Mouse (Mus musculus) kidney, embryonic 14.5 days (tissue): ENCODE results near the gene Vmn1r101. TPM values are rescaled to one million over a fixed set of nuclear protein-coding genes. Genes with fewer than 3 reads are reported as not detected.
"Not testable (repeated sequence)": the region's sequence is repeated elsewhere in the genome, so short reads cannot be mapped to it uniquely, and the experiment has no call there.

Experiments used
- ATAC-seq: fragments of 200-750 bp; cut with Nextera tagmentation; 2 replicates; pipeline ENCODE4 v1.8.0; 2017; ENCODE audit warnings: moderate number of reproducible peaks, mild to moderate bottlenecking, moderate TSS enrichment, moderate library complexity; ENCODE audit not compliant: low FRiP score, low TSS enrichment
- H3K27ac ChIP-seq: fragments of 300-500 bp; sonication (generic); 2 replicates; pipeline ENCODE4 v1.5.1; 2014; ENCODE audit warnings: low read depth, mild to moderate bottlenecking, low read length, moderate library complexity, mixed read lengths
- H3K27me3 ChIP-seq: fragments of 300-500 bp; sonication (generic); 2 replicates; pipeline ENCODE4 v1.6.1; 2014; ENCODE audit warnings: mild to moderate bottlenecking, low read length; ENCODE audit not compliant: control insufficient read depth, insufficient read depth
- H3K36me3 ChIP-seq: fragments of 300-500 bp; sonication (generic); 2 replicates; pipeline ENCODE4 v1.6.1; 2014; ENCODE audit warnings: low read length, mixed read lengths; ENCODE audit not compliant: control insufficient read depth, insufficient read depth
- H3K4me1 ChIP-seq: fragments of 300-500 bp; sonication (generic); 2 replicates; pipeline ENCODE4 v1.6.1; 2014; ENCODE audit warnings: low read length, mixed read lengths; ENCODE audit not compliant: control insufficient read depth, insufficient read depth
- H3K4me2 ChIP-seq: fragments of 300-500 bp; sonication (generic); replicated peaks from 2 replicates; pipeline ENCODE4 v1.6.1; 2014; ENCODE audit warnings: low read depth, mild to moderate bottlenecking, low read length
- H3K4me3 ChIP-seq: fragments of 300-500 bp; sonication (generic); 2 replicates; pipeline ENCODE4 v1.5.1; 2014; ENCODE audit warnings: mild to moderate bottlenecking, low read length
- H3K9ac ChIP-seq: fragments of 300-500 bp; sonication (generic); 2 replicates; pipeline ENCODE4 v1.6.1; 2014; ENCODE audit warnings: low read depth, mild to moderate bottlenecking, low read length, moderate library complexity
- H3K9me3 ChIP-seq: fragments of 300-500 bp; sonication (generic); 2 replicates; pipeline ENCODE4 v1.6.1; 2016; ENCODE audit warnings: low read length; ENCODE audit not compliant: control insufficient read depth
- WGBS: fragments of 180-500 bp; shearing (Covaris S2); extraction: QIAGEN DNeasy Blood & Tissue Kit; methylation state at CpG from one replicate; pipeline ENCODE4 v1.1.7; 2014; 5-methylcytosine and 5-hydroxymethylcytosine counted together
- polyA plus RNA-seq: library from polyadenylated mRNA; unstranded; fragments of >200 nt; fragmentation: Nextera tagmentation; extraction: Ambion mirVana; gene quantifications from 2 replicates; pipeline ENCODE4 v1.2.1, GENCODE M21; 2014

The Vmn1r101 gene
- polyA plus RNA-seq: not detected in 2 replicates

- H3K9ac ChIP-seq, H3K9me3 ChIP-seq, H3K36me3 ChIP-seq, ATAC-seq, H3K4me2 ChIP-seq, H3K27ac ChIP-seq, H3K4me1 ChIP-seq, H3K27me3 ChIP-seq, H3K4me3 ChIP-seq: not testable (repeated sequence)
- no CpG with 5 or more reads among the region's 2 CpGs for WGBS
Measured at GRCm38 (mm10) chr7:20442493-20442892, at the start of gene Vmn1r101. TSS of gene Vmn1r101 (minus strand) at chr7:20442593.

- not testable (repeated sequence) for H3K36me3 ChIP-seq, H3K27ac ChIP-seq, H3K9ac ChIP-seq, H3K4me3 ChIP-seq, ATAC-seq, H3K9me3 ChIP-seq, H3K4me1 ChIP-seq, H3K4me2 ChIP-seq, H3K27me3 ChIP-seq
- no CpG with 5 or more reads among the region's 5 CpGs for WGBS
Measured at GRCm38 (mm10) chr7:20474825-20475224, 32.4 kb upstream of the Vmn1r101 start, which contains the start of gene Gm10670. TSS of gene Gm10670 (minus strand) at chr7:20474925.

- H3K9me3 ChIP-seq, H3K9ac ChIP-seq, H3K27ac ChIP-seq, H3K36me3 ChIP-seq, H3K4me3 ChIP-seq, ATAC-seq, H3K4me2 ChIP-seq, H3K4me1 ChIP-seq, H3K27me3 ChIP-seq: not testable (repeated sequence)
- WGBS: no CpG with 5 or more reads among the region's 3 CpGs
Measured at GRCm38 (mm10) chr7:20417642-20418041, 24.8 kb downstream of the Vmn1r101 start, which contains the start of gene Vmn1r100. TSS of gene Vmn1r100 (plus strand) at chr7:20417942.

Other genes starting within 250 kb of the Vmn1r101 start
- not detected in 2 replicates for gene Vmn1r95, start 248.9 kb downstream of the Vmn1r101 start, polyA plus RNA-seq
- gene Gm6164, start 237.0 kb downstream of the Vmn1r101 start, polyA plus RNA-seq: not detected in 2 replicates
- gene Gm4498, start 208.8 kb downstream of the Vmn1r101 start, polyA plus RNA-seq: not detected in 2 replicates
- not detected in 2 replicates for gene Gm5890, start 179.8 kb downstream of the Vmn1r101 start, polyA plus RNA-seq
- gene Gm4133, start 108.5 kb downstream of the Vmn1r101 start, polyA plus RNA-seq: not detected in 2 replicates
- gene Gm5728, start 67.2 kb downstream of the Vmn1r101 start, polyA plus RNA-seq: not detected in 2 replicates
- gene Vmn1r100, start 24.7 kb downstream of the Vmn1r101 start, polyA plus RNA-seq: not detected in 2 replicates
- gene Gm10670, start 32.3 kb upstream of the Vmn1r101 start, polyA plus RNA-seq: not detected in 2 replicates
- gene Vmn1r103, start 67.9 kb upstream of the Vmn1r101 start, polyA plus RNA-seq: not detected in 2 replicates
- not detected in 2 replicates for gene Vmn1r104, start 91.2 kb upstream of the Vmn1r101 start, polyA plus RNA-seq
- gene Gm5726, start 103.2 kb upstream of the Vmn1r101 start, polyA plus RNA-seq: not detected in 2 replicates
- gene Gm4141, start 133.6 kb upstream of the Vmn1r101 start, polyA plus RNA-seq: not detected in 2 replicates
- not detected in 2 replicates for gene Gm4513, start 156.4 kb upstream of the Vmn1r101 start, polyA plus RNA-seq
- not detected in 2 replicates for gene Vmn1r107, start 226.3 kb upstream of the Vmn1r101 start, polyA plus RNA-seq